ENCODE assay signal across 9 mouse cellular contexts in the genomic region with DNA sequence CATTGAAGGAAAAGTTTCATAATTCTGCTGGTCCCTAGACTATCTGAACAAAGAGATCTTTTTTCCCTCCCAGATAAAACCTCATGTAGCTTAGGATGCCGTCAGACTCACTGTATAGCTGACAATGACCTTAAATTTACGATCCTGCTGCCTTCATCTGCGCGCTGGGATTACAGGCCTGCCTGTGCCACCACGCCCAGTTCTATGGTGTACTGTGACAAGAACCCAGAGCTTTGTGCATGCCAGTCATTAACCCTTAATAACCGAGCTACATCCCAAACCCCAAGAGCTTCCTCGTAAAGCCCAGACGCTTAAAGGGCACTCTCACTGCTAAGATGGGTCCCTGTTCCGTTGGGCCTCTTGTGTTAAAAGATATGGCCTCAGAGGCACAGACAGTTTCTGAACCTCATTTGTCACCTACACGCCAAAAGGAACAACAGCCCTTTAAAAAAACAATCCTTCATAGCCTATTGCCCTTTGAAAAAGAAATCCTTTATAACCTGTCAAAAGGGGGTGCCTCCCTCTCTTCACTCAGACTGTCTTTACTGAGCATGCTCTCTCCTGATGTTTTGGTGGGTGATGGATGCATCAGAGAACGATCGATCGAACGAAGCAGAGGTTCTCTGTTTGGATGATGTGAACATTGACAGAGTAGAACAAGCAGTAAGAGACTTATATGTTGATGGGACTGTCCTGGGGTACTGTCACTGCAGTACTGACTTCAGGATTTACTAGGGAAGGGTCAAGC. TPM values are rescaled to one million over a fixed set of nuclear protein-coding genes. Genes with fewer than 3 reads are reported as not detected.
A peak's percentile ranks its signal among the peaks of the same experiment; 100 is the strongest.
DNase-seq lines count a peak whose midpoint lies in the region; ATAC-seq and TF ChIP-seq lines count a peak whose summit lies in the region.
"Had no signal": no experiment of that assay in that cellular context is flagged by ENCODE, and none has a peak within 500 bp of the region (broad histone marks: within the 10 kb centered on the region; RNA-seq: fewer than 3 reads in every experiment).

No protein-coding gene starts in this region.

- peak overlapping the region; percentile 88 for H3K9ac ChIP-seq in hindbrain, embryonic 11.5 days (ENCODE audit: low read depth, low read length)
- H3K9ac ChIP-seq in liver, embryonic 15.5 days, result peak overlapping the region; percentile 93

- no peaks in the 10 kb centered on the region for H3K9me3 ChIP-seq in hindbrain, embryonic 11.5 days (ENCODE audit: control insufficient read depth, low read length)
- H3K9me3 ChIP-seq in liver, embryonic 15.5 days (replicated peaks), result no peaks in the 10 kb centered on the region

- peak; percentile 46 for ATAC-seq in hindbrain, embryonic 11.5 days (ENCODE audit: low FRiP score)
- peak; percentile 53 for ATAC-seq in liver, embryonic 15.5 days (ENCODE audit: insufficient read depth)

- peak; percentile 43 to 54 for DNase-seq in frontal cortex, postnatal 36 days (ENCODE audit: low spot score in 2 of 2)
- DNase-seq in frontal cortex, postnatal 25 days (ENCODE audit: low spot score in 2 of 2), result no peak
- peak; percentile 59 for DNase-seq in 3T3-L1 (ENCODE audit: low read depth, low spot score)
- DNase-seq in cerebellum, postnatal 14 days, result peak; percentile 55 to 67
- peak; percentile 54 for DNase-seq in hindbrain, embryonic 11.5 days (ENCODE audit: low spot score)
- DNase-seq in adrenal gland, adult 18-20 months (ENCODE audit: low spot score in 2 of 2), result no peak

- no peak for TF ChIP-seq CTCF in olfactory bulb, adult 2 months (IDR thresholded peaks at IDR 0.05; ENCODE audit: insufficient read depth, low read depth, low read length)

- 0 out of 2 replicates have a peak, but pooled peaks cover 7% of the 10 kb centered on the region for H3K36me3 ChIP-seq in hindbrain, embryonic 11.5 days (ENCODE audit: control insufficient read depth, insufficient read depth, low read length)
- H3K36me3 ChIP-seq in liver, embryonic 15.5 days (replicated peaks), result peaks cover 35% of the 10 kb centered on the region

- WGBS in hindbrain, embryonic 11.5 days, result 20% methylated on average over 14 of the region's 14 CpGs
- WGBS in liver, embryonic 15.5 days (ENCODE audit: insufficient replicate concordance), result 22% methylated on average over 14 of the region's 14 CpGs
- 3% methylated on average over 14 of the region's 14 CpGs for WGBS in olfactory bulb, adult 2 months

- peak overlapping the region; percentile 65 for H3K4me3 ChIP-seq in hindbrain, embryonic 11.5 days (ENCODE audit: low read depth, low read length)
- peak overlapping the region; percentile 92 for H3K4me3 ChIP-seq in liver, embryonic 15.5 days (replicated peaks)
- H3K4me3 ChIP-seq in olfactory bulb, adult 2 months (ENCODE audit: insufficient read depth, low read depth, low read length), result peak overlapping the region; percentile 98

- H3K27ac ChIP-seq in hindbrain, embryonic 11.5 days (ENCODE audit: low read depth, low read length), result peak overlapping the region; percentile 94
- peak overlapping the region; percentile 94 for H3K27ac ChIP-seq in liver, embryonic 15.5 days (replicated peaks)
- peak overlapping the region; percentile 95 for H3K27ac ChIP-seq in olfactory bulb, adult 2 months (ENCODE audit: insufficient read depth, low read depth, low read length)

- H3K4me2 ChIP-seq in hindbrain, embryonic 11.5 days (replicated peaks; ENCODE audit: low read depth, low read length), result peak overlapping the region; percentile 81
- peak overlapping the region; percentile 72 for H3K4me2 ChIP-seq in liver, embryonic 15.5 days

- H3K27me3 ChIP-seq in hindbrain, embryonic 11.5 days (ENCODE audit: control insufficient read depth, insufficient read depth, low read length), result no peaks in the 10 kb centered on the region
- H3K27me3 ChIP-seq in liver, embryonic 15.5 days, result no peaks in the 10 kb centered on the region

- no peak for TF ChIP-seq POLR2A in olfactory bulb, adult 2 months (IDR thresholded peaks at IDR 0.05; ENCODE audit: insufficient read depth, low read depth, low read length)

- peaks cover 4% of the 10 kb centered on the region; the same call in 1 of the 2 replicates for H3K4me1 ChIP-seq in hindbrain, embryonic 11.5 days (replicated peaks; ENCODE audit: control insufficient read depth, insufficient read depth, low read length)
- H3K4me1 ChIP-seq in liver, embryonic 15.5 days (replicated peaks), result peaks cover 28% of the 10 kb centered on the region
- H3K4me1 ChIP-seq in olfactory bulb, adult 2 months (ENCODE audit: control insufficient read depth, insufficient read depth, low read length), result peaks cover 32% of the 10 kb centered on the region

RNA-seq across cellular contexts. Expression of gene Zfp628, which starts 0.8 kb away (rescaled TPM):
- polyA plus RNA-seq in hindbrain, embryonic 11.5 days (2014; fragmentation: Nextera tagmentation; extraction: Ambion mirVana), result 4.0 and 4.2 TPM in 2 replicates
- polyA plus RNA-seq in liver, embryonic 15.5 days (2015; fragmentation: Nextera tagmentation; extraction: Ambion mirVana), result 1.7 TPM in 2 replicates
- polyA plus RNA-seq in olfactory bulb, adult 2 months (2012; ENCODE audit: insufficient read depth, insufficient read length, low replicate concordance, missing spikeins), result not detected in 2 replicates
- 10 to 100 TPM; 13.9 to 17.2 TPM for total RNA-seq in adrenal gland, adult 18-20 months (2021)

RNA-seq across cellular contexts. Expression of gene Nat14, which starts 6.0 kb away (rescaled TPM):
- 7.1 and 7.3 TPM in 2 replicates for polyA plus RNA-seq in hindbrain, embryonic 11.5 days (2014; fragmentation: Nextera tagmentation; extraction: Ambion mirVana)
- polyA plus RNA-seq in liver, embryonic 15.5 days (2015; fragmentation: Nextera tagmentation; extraction: Ambion mirVana), result 0.23 and 0.45 TPM in 2 replicates
- not detected in 2 replicates for polyA plus RNA-seq in olfactory bulb, adult 2 months (2012; ENCODE audit: insufficient read depth, insufficient read length, low replicate concordance, missing spikeins)
- 10 to 100 TPM in 1 of 2 experiments, 1 to 10 TPM in 1; 9.8 to 11.6 TPM for total RNA-seq in adrenal gland, adult 18-20 months (2021)

RNA-seq across cellular contexts. Expression of gene Gm36210, which starts 9.5 kb away (rescaled TPM):
- polyA plus RNA-seq in hindbrain, embryonic 11.5 days (2014; fragmentation: Nextera tagmentation; extraction: Ambion mirVana), result 0.11 TPM in 1 of 2 replicates, not detected in the other
- polyA plus RNA-seq in liver, embryonic 15.5 days (2015; fragmentation: Nextera tagmentation; extraction: Ambion mirVana), result not detected in 2 replicates
- not detected in 2 replicates for polyA plus RNA-seq in olfactory bulb, adult 2 months (2012; ENCODE audit: insufficient read depth, insufficient read length, low replicate concordance, missing spikeins)
- not detected for total RNA-seq in adrenal gland, adult 18-20 months (2021)
- polyA plus RNA-seq: large intestine, adult 2 months had no signal

RNA-seq across cellular contexts. Expression of gene Ssc5d, which starts 9.7 kb away (rescaled TPM):
- 1.1 and 1.4 TPM in 2 replicates for polyA plus RNA-seq in hindbrain, embryonic 11.5 days (2014; fragmentation: Nextera tagmentation; extraction: Ambion mirVana)
- 0.15 TPM in 2 replicates for polyA plus RNA-seq in liver, embryonic 15.5 days (2015; fragmentation: Nextera tagmentation; extraction: Ambion mirVana)
- polyA plus RNA-seq in olfactory bulb, adult 2 months (2012; ENCODE audit: insufficient read depth, insufficient read length, low replicate concordance, missing spikeins), result not detected in 2 replicates
- 1 to 10 TPM; 2.2 to 2.5 TPM for total RNA-seq in adrenal gland, adult 18-20 months (2021)

RNA-seq across cellular contexts. Expression of gene Isoc2a, which starts 38.9 kb away (rescaled TPM):
- 1.1 TPM in 2 replicates for polyA plus RNA-seq in hindbrain, embryonic 11.5 days (2014; fragmentation: Nextera tagmentation; extraction: Ambion mirVana)
- 0.68 and 0.77 TPM in 2 replicates for polyA plus RNA-seq in liver, embryonic 15.5 days (2015; fragmentation: Nextera tagmentation; extraction: Ambion mirVana)
- polyA plus RNA-seq in olfactory bulb, adult 2 months (2012; ENCODE audit: insufficient read depth, insufficient read length, low replicate concordance, missing spikeins), result not detected in 2 replicates
- 10 to 100 TPM; 32.7 to 38.0 TPM for total RNA-seq in adrenal gland, adult 18-20 months (2021)

Comparison
In these comparisons a context has a peak if more than half of its experiments do, and no peak if none do; other contexts are left out.
1. DNase-seq: peak in frontal cortex, postnatal 36 days (2 of 2), 3T3-L1 (single experiment), cerebellum, postnatal 14 days (2 of 2) and hindbrain, embryonic 11.5 days (single experiment); none in frontal cortex, postnatal 25 days (0 of 2) and adrenal gland, adult 18-20 months (0 of 2).
2. Peak in every context shown above with its lines, with median percentiles within 50 percentile points of each other: H3K27ac ChIP-seq and H3K4me3 ChIP-seq.